Mouse (Mus musculus): ENCODE data around the gene Rab44. TPM values are rescaled to one million over a fixed set of nuclear protein-coding genes. Genes with fewer than 3 reads are reported as not detected.

Rab44 gene
- polyA plus RNA-seq, 1 experiment: 0.34 TPM

GRCm38 (mm10) chr17:29147773-29148172, 33.8 kb downstream of the Rab44 start:
- TF ChIP-seq POLR2A (IDR thresholded peaks at IDR 0.05; ENCODE audit: low read depth, low read length) (no peak), CTCF (conservative IDR thresholded peaks at IDR 0.05; ENCODE audit: insufficient read depth, insufficient read length, low read depth, low read length) (no peak)
- Histone ChIP-seq H3K27me3 (replicated peaks; ENCODE audit: control insufficient read depth, insufficient read depth, low read length) (no peaks in the 10 kb centered on the region), H3K4me3 (ENCODE audit: insufficient read depth, low read depth, low read length) (no peak overlapping the region), H3K4me1 (ENCODE audit: control insufficient read depth, insufficient read depth, low read length) (no peaks in the 10 kb centered on the region), H3K36me3 (ENCODE audit: control insufficient read depth, insufficient read depth, low read length) (no peaks in the 10 kb centered on the region), H3K27ac (ENCODE audit: insufficient read depth, low read depth, low read length) (no peak overlapping the region)
- DNase-seq: no peak
- WGBS: 82% methylated on average over 6 of the region's 6 CpGs

GRCm38 (mm10) chr17:29149766-29150165, 35.8 kb downstream of the Rab44 start:
- no peaks in the 10 kb centered on the region for H3K4me1 ChIP-seq (ENCODE audit: control insufficient read depth, insufficient read depth, low read length)
- no peak for DNase-seq
- TF ChIP-seq CTCF (conservative IDR thresholded peaks at IDR 0.05; ENCODE audit: insufficient read depth, insufficient read length, low read depth, low read length): no peak
- no peak for TF ChIP-seq POLR2A (IDR thresholded peaks at IDR 0.05; ENCODE audit: low read depth, low read length)
- no peak overlapping the region for H3K27ac ChIP-seq (ENCODE audit: insufficient read depth, low read depth, low read length)
- no peaks in the 10 kb centered on the region for H3K36me3 ChIP-seq (ENCODE audit: control insufficient read depth, insufficient read depth, low read length)
- no peak overlapping the region for H3K4me3 ChIP-seq (ENCODE audit: insufficient read depth, low read depth, low read length)
- H3K27me3 ChIP-seq (replicated peaks; ENCODE audit: control insufficient read depth, insufficient read depth, low read length): no peaks in the 10 kb centered on the region
- 83% methylated on average over 7 of the region's 7 CpGs for WGBS

GRCm38 (mm10) chr17:29152547-29152946, 38.6 kb downstream of the Rab44 start:
- DNase-seq: no peak
- H3K27ac ChIP-seq (ENCODE audit: insufficient read depth, low read depth, low read length): no peak overlapping the region
- no peaks in the 10 kb centered on the region for H3K27me3 ChIP-seq (replicated peaks; ENCODE audit: control insufficient read depth, insufficient read depth, low read length)
- no peaks in the 10 kb centered on the region for H3K4me1 ChIP-seq (ENCODE audit: control insufficient read depth, insufficient read depth, low read length)
- TF ChIP-seq POLR2A (IDR thresholded peaks at IDR 0.05; ENCODE audit: low read depth, low read length) (no peak), CTCF (conservative IDR thresholded peaks at IDR 0.05; ENCODE audit: insufficient read depth, insufficient read length, low read depth, low read length) (no peak)
- 69% methylated on average over 5 of the region's 5 CpGs for WGBS
- H3K36me3 ChIP-seq (ENCODE audit: control insufficient read depth, insufficient read depth, low read length): no peaks in the 10 kb centered on the region
- H3K4me3 ChIP-seq (ENCODE audit: insufficient read depth, low read depth, low read length): no peak overlapping the region

- no peaks in the 10 kb centered on the region for H3K36me3 ChIP-seq (ENCODE audit: control insufficient read depth, insufficient read depth, low read length)
- no peaks in the 10 kb centered on the region for H3K27me3 ChIP-seq (replicated peaks; ENCODE audit: control insufficient read depth, insufficient read depth, low read length)
- H3K4me1 ChIP-seq (ENCODE audit: control insufficient read depth, insufficient read depth, low read length): no peaks in the 10 kb centered on the region
- no peak overlapping the region for H3K27ac ChIP-seq (ENCODE audit: insufficient read depth, low read depth, low read length)
- TF ChIP-seq CTCF (conservative IDR thresholded peaks at IDR 0.05; ENCODE audit: insufficient read depth, insufficient read length, low read depth, low read length) (no peak), POLR2A (IDR thresholded peaks at IDR 0.05; ENCODE audit: low read depth, low read length) (no peak)
- 50% methylated on average over 13 of the region's 13 CpGs for WGBS
- H3K4me3 ChIP-seq (ENCODE audit: insufficient read depth, low read depth, low read length): no peak overlapping the region
- DNase-seq: peak; percentile 57
Measured at GRCm38 (mm10) chr17:29154247-29154646, 40.3 kb downstream of the Rab44 start.

GRCm38 (mm10) chr17:29155355-29156135, 41.6 kb downstream of the Rab44 start:
- Histone ChIP-seq H3K27ac (ENCODE audit: insufficient read depth, low read depth, low read length) (no peak overlapping the region), H3K36me3 (ENCODE audit: control insufficient read depth, insufficient read depth, low read length) (no peaks in the 10 kb centered on the region), H3K27me3 (replicated peaks; ENCODE audit: control insufficient read depth, insufficient read depth, low read length) (no peaks in the 10 kb centered on the region), H3K4me1 (ENCODE audit: control insufficient read depth, insufficient read depth, low read length) (no peaks in the 10 kb centered on the region), H3K4me3 (ENCODE audit: insufficient read depth, low read depth, low read length) (no peak overlapping the region)
- DNase-seq: no peak
- 88% methylated on average over 12 of the region's 12 CpGs for WGBS
- TF ChIP-seq CTCF (conservative IDR thresholded peaks at IDR 0.05; ENCODE audit: insufficient read depth, insufficient read length, low read depth, low read length): no peak
- TF ChIP-seq POLR2A (IDR thresholded peaks at IDR 0.05; ENCODE audit: low read depth, low read length): no peak

- no peaks in the 10 kb centered on the region for H3K36me3 ChIP-seq (ENCODE audit: control insufficient read depth, insufficient read depth, low read length)
- no peak for DNase-seq
- no peaks in the 10 kb centered on the region for H3K27me3 ChIP-seq (replicated peaks; ENCODE audit: control insufficient read depth, insufficient read depth, low read length)
- no peak overlapping the region for H3K27ac ChIP-seq (ENCODE audit: insufficient read depth, low read depth, low read length)
- WGBS: 81% methylated on average over 16 of the region's 16 CpGs
- H3K4me3 ChIP-seq (ENCODE audit: insufficient read depth, low read depth, low read length): no peak overlapping the region
- H3K4me1 ChIP-seq (ENCODE audit: control insufficient read depth, insufficient read depth, low read length): no peaks in the 10 kb centered on the region
- no peak for TF ChIP-seq POLR2A (IDR thresholded peaks at IDR 0.05; ENCODE audit: low read depth, low read length)
- TF ChIP-seq CTCF (conservative IDR thresholded peaks at IDR 0.05; ENCODE audit: insufficient read depth, insufficient read length, low read depth, low read length): no peak
Measured at GRCm38 (mm10) chr17:29156396-29156795, 42.5 kb downstream of the Rab44 start.

GRCm38 (mm10) chr17:29156866-29157265, 42.9 kb downstream of the Rab44 start:
- H3K4me3 ChIP-seq (ENCODE audit: insufficient read depth, low read depth, low read length): no peak overlapping the region
- H3K27ac ChIP-seq (ENCODE audit: insufficient read depth, low read depth, low read length): no peak overlapping the region
- no peak for TF ChIP-seq POLR2A (IDR thresholded peaks at IDR 0.05; ENCODE audit: low read depth, low read length)
- no peak for TF ChIP-seq CTCF (conservative IDR thresholded peaks at IDR 0.05; ENCODE audit: insufficient read depth, insufficient read length, low read depth, low read length)
- DNase-seq: peak; percentile 34
- WGBS: 78% methylated on average over 8 of the region's 8 CpGs
- H3K27me3 ChIP-seq (replicated peaks; ENCODE audit: control insufficient read depth, insufficient read depth, low read length): no peaks in the 10 kb centered on the region
- no peaks in the 10 kb centered on the region for H3K36me3 ChIP-seq (ENCODE audit: control insufficient read depth, insufficient read depth, low read length)
- H3K4me1 ChIP-seq (ENCODE audit: control insufficient read depth, insufficient read depth, low read length): no peaks in the 10 kb centered on the region
